Mouse (Mus musculus) spleen, adult 12 weeks (tissue): ENCODE results near the gene Rmdn2.

Source experiments
- DNase-seq: peaks from one replicate; pipeline ENCODE4 v3.0.0; 2022; ENCODE audit warnings: low spot score

Gene Rmdn2

GRCm38 (mm10) chr17:79616621-79617020, 5.0 kb downstream of the Rmdn2 start:
- DNase-seq = no peak

- DNase-seq = no peak
Measured at GRCm38 (mm10) chr17:79618455-79618854, 6.8 kb downstream of the Rmdn2 start.

DNA sequence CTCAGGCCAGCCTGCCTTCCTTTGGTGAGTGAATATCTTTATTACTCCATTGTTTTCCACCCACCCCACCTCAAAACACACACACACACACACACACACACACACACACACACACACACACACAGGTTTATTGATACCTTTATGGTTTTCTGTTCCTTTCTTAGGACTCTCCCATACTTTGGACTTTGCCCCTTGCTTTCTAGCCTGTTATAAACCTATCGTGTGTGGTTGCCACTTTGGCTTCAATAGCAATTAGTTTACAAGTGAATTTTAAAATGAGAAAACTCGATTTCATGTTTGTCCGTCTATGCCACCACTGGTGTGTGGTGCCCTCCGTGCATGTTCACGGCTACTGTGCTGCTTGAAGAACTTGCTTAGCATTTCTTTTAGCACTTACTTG, 7.3 kb downstream of the Rmdn2 start:
- DNase-seq = no peak

DNA sequence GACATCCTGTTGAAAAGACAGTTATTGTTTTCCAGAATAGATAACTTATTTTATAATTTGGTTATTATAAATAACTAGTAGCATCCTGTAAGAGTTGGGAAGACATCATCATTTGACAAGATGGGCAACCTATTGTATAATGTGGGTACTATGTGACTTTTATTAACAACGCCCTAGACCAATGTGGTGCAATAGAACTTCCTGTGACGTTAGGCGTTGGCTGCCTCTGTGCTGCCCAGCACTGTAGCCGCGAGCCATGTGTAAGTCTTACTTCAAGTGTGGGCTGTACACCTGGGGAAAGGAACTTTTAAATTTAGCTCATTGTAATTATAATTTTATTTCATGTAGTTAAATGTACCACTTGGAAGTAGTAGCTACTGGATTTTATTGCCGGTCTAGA, 10.4 kb downstream of the Rmdn2 start:
- no peak for DNase-seq

GRCm38 (mm10) chr17:79622574-79622973, 10.9 kb downstream of the Rmdn2 start:
- DNase-seq = no peak

DNA sequence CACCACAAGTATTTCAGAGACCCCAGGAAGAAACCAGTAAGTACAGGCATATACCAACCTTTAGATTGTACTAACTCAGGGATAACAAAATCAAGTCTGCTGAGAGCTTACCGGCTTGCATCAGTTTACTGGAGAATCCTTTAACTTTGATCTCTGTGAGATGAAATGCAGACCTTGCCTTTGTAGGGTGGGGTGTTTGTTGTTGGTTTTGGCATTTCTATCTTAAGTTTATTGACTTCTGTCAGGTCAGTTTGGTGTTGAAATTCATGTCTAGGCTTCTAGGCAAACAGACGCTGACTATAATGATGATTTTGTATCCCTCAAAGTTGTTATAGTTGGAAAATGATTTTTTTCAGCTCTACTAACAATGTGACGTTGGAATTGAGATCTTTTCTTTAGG, 12.2 kb downstream of the Rmdn2 start:
- DNase-seq = no peak

DNA sequence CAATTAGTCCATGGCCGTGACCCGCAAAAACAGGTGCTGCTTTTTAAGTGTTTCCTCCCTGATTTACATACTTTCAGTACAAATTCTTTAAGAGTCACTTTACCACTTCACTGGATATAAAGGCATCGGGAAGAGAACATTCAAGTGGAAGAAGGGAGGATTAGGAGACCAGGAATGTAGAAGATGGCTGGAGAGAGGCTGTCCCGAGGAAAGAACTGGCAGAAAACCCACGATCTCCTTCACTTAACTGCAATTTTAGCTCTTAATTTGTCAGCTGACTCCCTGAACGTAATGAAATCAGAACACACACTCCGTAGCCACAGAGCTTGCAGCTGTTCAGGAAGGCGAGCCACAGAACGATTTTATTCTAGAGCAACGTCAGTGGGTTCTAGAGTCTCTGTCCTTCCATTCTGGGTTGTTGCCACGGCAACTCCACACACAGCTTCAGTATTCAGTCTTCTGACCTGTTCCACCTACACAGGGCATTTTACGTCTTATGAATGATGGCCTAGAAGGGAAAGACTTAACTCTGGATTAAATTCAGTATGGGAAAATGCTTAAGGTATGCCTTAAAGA, 14.7 kb downstream of the Rmdn2 start:
- DNase-seq = no peak

- DNase-seq = no peak
Measured at GRCm38 (mm10) chr17:79649893-79650292, 38.2 kb downstream of the Rmdn2 start.

DNA sequence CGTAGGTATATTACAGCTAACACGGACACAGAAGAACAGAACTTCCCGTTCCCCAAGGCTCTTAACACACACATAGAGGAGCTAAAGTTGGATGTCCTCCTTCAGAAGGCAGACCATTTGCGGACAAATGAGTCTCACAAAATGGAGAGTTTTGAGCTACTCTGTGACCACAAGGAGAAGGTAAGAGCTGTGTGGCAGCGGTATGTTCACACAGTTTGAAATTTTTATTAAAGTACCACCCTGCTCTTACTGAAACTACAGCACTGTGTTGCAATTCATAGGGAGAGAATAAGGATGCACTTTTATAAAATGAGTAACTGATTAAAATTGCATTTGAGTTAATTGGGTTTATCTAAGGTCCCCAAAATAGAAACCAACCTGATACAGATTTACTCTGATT, 38.6 kb downstream of the Rmdn2 start:
- DNase-seq = no peak

- DNase-seq = no peak
Measured at GRCm38 (mm10) chr17:79653171-79653570, 41.5 kb downstream of the Rmdn2 start.

- DNase-seq = no peak
Measured at GRCm38 (mm10) chr17:79654187-79654586, 42.5 kb downstream of the Rmdn2 start.

DNA sequence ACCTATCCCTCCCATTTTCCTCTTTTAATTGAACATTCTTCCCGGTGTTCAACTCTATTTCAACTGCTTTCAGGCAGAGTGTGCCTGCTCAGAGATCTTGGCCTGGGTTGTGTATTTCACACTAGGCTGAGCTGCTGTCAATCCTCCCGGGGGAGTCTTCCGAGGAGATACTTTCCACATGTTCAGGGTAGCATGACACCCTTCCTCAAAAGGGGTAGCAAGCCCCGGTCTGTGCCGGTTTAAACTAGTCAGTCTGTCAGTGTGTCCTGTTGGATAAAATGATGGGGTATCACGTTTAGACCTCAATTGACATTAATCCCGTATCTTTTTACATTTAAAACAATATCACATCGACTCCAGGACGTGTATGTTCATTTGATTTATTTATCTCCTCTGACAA, 46.1 kb downstream of the Rmdn2 start:
- DNase-seq = no peak

- no peak for DNase-seq
Measured at GRCm38 (mm10) chr17:79658452-79658851, 46.8 kb downstream of the Rmdn2 start.

- no peak for DNase-seq
Measured at GRCm38 (mm10) chr17:79658863-79659262, 47.2 kb downstream of the Rmdn2 start.

DNA sequence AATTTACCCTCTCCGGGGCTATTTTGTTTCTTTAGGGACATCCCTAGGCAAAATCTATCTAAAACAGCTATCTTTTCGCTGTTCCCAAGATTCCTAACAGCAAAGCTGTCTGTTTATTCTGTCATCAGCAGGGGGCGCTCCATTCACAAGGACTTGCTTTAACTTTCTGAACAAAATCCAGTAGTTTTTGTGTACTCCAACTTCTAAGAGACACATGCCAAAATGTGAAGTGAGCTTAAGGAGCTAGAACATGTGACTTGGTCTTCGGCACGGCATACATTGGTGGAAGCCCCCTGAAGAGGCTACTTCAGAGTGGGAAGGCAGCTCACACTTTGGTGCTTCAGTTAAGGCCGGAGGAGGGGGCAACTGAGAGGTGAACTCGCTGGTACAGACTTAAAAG, 49.7 kb downstream of the Rmdn2 start:
- DNase-seq = no peak

DNA sequence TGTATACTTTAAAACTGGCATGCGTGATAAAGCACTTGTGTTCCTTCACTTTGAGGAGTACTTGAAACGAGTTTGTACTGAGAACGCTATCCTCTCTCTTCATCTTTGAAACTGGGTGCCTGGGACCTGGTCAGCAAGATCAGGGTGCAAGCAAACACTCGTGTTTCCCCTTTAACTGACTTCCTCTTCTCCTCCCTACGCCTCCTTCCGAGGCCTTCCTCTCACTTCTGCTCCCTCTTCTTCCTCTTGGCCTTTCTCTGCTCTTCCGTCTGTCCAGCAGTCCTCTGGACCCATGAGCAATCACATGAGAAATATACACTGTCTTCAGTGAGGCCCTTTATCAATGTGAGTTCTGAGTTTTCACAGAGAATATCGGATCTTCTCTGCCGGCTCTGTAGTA, 50.2 kb downstream of the Rmdn2 start:
- no peak for DNase-seq

DNA sequence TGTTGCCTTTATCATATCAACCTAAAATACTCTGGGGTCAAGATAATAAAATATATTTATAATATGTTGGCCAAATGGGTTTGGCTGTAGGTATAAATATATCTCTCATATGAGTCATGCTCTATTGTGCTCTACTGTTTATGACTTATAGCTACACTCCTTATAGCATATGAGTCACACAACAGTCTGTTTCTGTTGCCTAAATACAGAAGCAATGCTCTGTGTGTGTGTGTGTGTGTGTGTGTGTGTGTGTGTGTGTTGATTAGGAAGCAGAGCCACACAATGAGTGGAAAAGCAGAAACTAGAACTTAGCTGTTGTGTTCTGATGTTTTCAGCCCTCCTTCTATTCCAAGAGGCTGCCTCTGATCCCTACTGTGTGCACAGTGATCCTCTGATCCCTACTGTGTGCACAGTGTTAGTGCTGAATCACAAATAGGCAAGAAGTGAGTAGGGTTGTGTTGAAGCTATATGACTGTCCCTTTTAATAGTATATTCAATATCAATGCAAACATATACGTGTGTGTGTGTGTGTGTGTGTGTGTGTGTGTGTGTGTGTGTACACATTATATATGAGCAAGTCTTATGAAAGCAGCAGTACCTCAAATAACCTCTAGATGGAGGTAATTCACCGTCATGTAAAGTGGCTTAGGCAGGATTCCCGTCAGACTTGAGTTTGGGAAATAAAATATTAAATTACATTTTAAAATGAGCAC, 51.9 kb downstream of the Rmdn2 start:
- no peak for DNase-seq

DNA sequence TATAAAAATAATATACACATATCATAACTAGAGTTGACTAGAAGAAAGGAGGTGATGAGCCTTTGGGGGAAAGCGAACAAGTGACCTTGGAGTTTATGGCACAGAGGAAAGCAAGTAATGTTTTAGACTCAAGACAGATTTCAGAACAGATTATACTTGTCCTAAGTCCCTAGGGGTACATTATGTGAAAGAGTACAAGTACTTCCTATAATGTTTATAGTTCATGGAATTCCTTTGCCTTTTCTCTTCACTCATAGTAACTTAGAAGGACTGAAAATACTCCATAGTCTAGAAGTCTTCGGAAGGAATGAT, 52.4 kb downstream of the Rmdn2 start:
- no peak for DNase-seq

DNA sequence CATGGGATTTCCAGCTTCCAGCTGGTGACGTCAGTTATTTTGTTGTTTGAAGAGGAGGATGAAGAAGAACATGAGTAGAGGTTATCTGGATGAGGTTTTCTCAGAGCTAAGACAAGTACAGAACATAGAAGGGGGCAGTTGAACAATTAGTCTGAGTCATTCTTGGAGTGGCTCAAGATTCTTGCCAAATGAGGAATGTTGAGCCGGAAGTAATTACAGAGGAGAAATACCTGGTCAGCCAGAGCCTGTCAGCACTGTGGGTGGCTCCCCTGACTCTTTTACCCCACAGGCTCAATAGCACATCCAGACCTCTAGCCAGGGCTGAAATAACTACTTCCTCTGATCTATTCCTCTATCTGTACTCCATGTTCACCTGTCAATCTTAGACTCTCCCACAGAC, 59.2 kb downstream of the Rmdn2 start:
- no peak for DNase-seq

GRCm38 (mm10) chr17:79695106-79695505, 83.4 kb downstream of the Rmdn2 start:
- DNase-seq = no peak

GRCm38 (mm10) chr17:79695541-79695940, 83.9 kb downstream of the Rmdn2 start:
- DNase-seq = no peak

GRCm38 (mm10) chr17:79699197-79699596, 87.5 kb downstream of the Rmdn2 start:
- no peak for DNase-seq

GRCm38 (mm10) chr17:79700871-79701270, 89.2 kb downstream of the Rmdn2 start:
- DNase-seq = no peak

- no peak for DNase-seq
Measured at GRCm38 (mm10) chr17:79705671-79706455, 94.2 kb downstream of the Rmdn2 start.
